Mouse (Mus musculus) liver, adult 2 months (tissue): Measurements from ENCODE around the gene Ccdc141. TPM values are rescaled to one million over a fixed set of nuclear protein-coding genes. Genes with fewer than 3 reads are reported as not detected.
A peak's percentile ranks its signal among the peaks of the same experiment; 100 is the strongest.

Source experiments
- DNase-seq: peaks from one replicate; pipeline ENCODE4 v3.0.0-alpha.2; 2011; ENCODE audit warnings: low read depth, low spot score; ENCODE audit errors: extremely low read depth
- H3K27ac ChIP-seq: fragments of 200-500 bp; replicated peaks from 2 replicates; pipeline ENCODE4 v1.5.1; 2012; ENCODE audit warnings: low read depth, mild to moderate bottlenecking, control low read depth, inconsistent platforms, low read length; ENCODE audit not compliant: insufficient read depth
- H3K27me3 ChIP-seq: fragments of 200-500 bp; 2 replicates; pipeline ENCODE4 v1.6.1; 2012; ENCODE audit warnings: mild to moderate bottlenecking, moderate library complexity, low read length, inconsistent platforms; ENCODE audit not compliant: control insufficient read depth, insufficient read depth
- H3K36me3 ChIP-seq: fragments of 200-500 bp; 2 replicates; pipeline ENCODE4 v1.6.1; 2012; ENCODE audit warnings: low read length, inconsistent platforms; ENCODE audit not compliant: control insufficient read depth, insufficient read depth
- H3K4me1 ChIP-seq: fragments of 200-500 bp; 2 replicates; pipeline ENCODE4 v1.6.1; 2011; ENCODE audit warnings: low read length; ENCODE audit not compliant: control insufficient read depth, insufficient read depth
- H3K4me3 ChIP-seq: fragments of 200-500 bp; 2 replicates; pipeline ENCODE4 v1.5.1; 2011; ENCODE audit warnings: low read depth, mild to moderate bottlenecking, control low read depth, low read length, moderate library complexity; ENCODE audit not compliant: insufficient read depth
- H3K79me2 ChIP-seq: fragments of 200-500 bp; 2 replicates; pipeline ENCODE4 v1.6.1; 2012; ENCODE audit warnings: inconsistent platforms, mild to moderate bottlenecking, low read length, moderate library complexity; ENCODE audit not compliant: control insufficient read depth, insufficient read depth
- H3K9ac ChIP-seq: fragments of 200-500 bp; 2 replicates; pipeline ENCODE4 v1.6.1; 2012; ENCODE audit warnings: low read depth, mild to moderate bottlenecking, control low read depth, inconsistent platforms, low read length
- CTCF ChIP-seq: fragments of 200-500 bp; IDR thresholded peaks from 2 replicates; pipeline ENCODE4 v1.5.1; 2011; ENCODE audit warnings: low read depth, low read length, control low read depth
- POLR2A ChIP-seq: fragments of 200-500 bp; IDR thresholded peaks from 2 replicates; pipeline ENCODE4 v1.6.1; 2011; ENCODE audit warnings: low read length, control low read depth; ENCODE audit not compliant: insufficient read depth; ENCODE audit errors: extremely low read depth
- WGBS: fragments of 180-500 bp; shearing (Covaris S2); methylation state at CpG from one replicate; pipeline ENCODE4 v1.1.7; 2018; 5-methylcytosine and 5-hydroxymethylcytosine counted together
- polyA plus RNA-seq: library from polyadenylated mRNA; depleted of rRNA; stranded (reverse); fragments of >200 nt; gene quantifications from 2 replicates; pipeline ENCODE4 v1.2.3, GENCODE M21; 2012
- total RNA-seq: library from RNA; depleted of rRNA; stranded (reverse); fragments of >200 nt; gene quantifications from 2 replicates; pipeline ENCODE4 v1.2.3, GENCODE M21; 2014

Gene Ccdc141
- total and polyA plus RNA-seq, 2 experiments, result 8.6 to 17.7 TPM

- no peaks in the 10 kb centered on the region for H3K27me3 ChIP-seq
- H3K4me1 ChIP-seq, result no peaks in the 10 kb centered on the region
- no peaks in the 10 kb centered on the region for H3K36me3 ChIP-seq
- no peak for TF ChIP-seq POLR2A
- TF ChIP-seq CTCF, result no peak
- 82% methylated on average over 6 of the region's 6 CpGs for WGBS
- H3K4me3 ChIP-seq, result no peak overlapping the region
- no peak overlapping the region for H3K27ac ChIP-seq
- no peaks in the 10 kb centered on the region for H3K79me2 ChIP-seq
- DNase-seq, result no peak
- H3K9ac ChIP-seq, result no peak overlapping the region
Measured at GRCm38 (mm10) chr2:77182996-77183380, 12.6 kb upstream of the Ccdc141 start.

- H3K27me3 ChIP-seq, result no peaks in the 10 kb centered on the region
- H3K4me3 ChIP-seq, result no peak overlapping the region
- WGBS, result 80% methylated on average over 4 of the region's 4 CpGs
- no peaks in the 10 kb centered on the region for H3K79me2 ChIP-seq
- H3K36me3 ChIP-seq, result no peaks in the 10 kb centered on the region
- DNase-seq, result no peak
- H3K9ac ChIP-seq, result no peak overlapping the region
- H3K27ac ChIP-seq, result no peak overlapping the region
- no peaks in the 10 kb centered on the region for H3K4me1 ChIP-seq
- TF ChIP-seq POLR2A, result no peak
- no peak for TF ChIP-seq CTCF
Measured at GRCm38 (mm10) chr2:77182271-77182995, 12.0 kb upstream of the Ccdc141 start.

GRCm38 (mm10) chr2:77177472-77177871 lies 7.0 kb upstream of the Ccdc141 start:
- no peaks in the 10 kb centered on the region for H3K36me3 ChIP-seq
- 91% methylated on average over 2 of the region's 2 CpGs for WGBS
- H3K79me2 ChIP-seq, result no peaks in the 10 kb centered on the region
- no peak overlapping the region for H3K4me3 ChIP-seq
- no peak for DNase-seq
- no peak overlapping the region for H3K9ac ChIP-seq
- H3K27me3 ChIP-seq, result no peaks in the 10 kb centered on the region
- no peak overlapping the region for H3K27ac ChIP-seq
- TF ChIP-seq CTCF, result no peak
- no peak for TF ChIP-seq POLR2A
- peaks cover 13% of the 10 kb centered on the region for H3K4me1 ChIP-seq

- Histone ChIP-seq H3K27ac (no peak overlapping the region), H3K4me1 (peaks cover 15% of the 10 kb centered on the region), H3K79me2 (no peaks in the 10 kb centered on the region), H3K36me3 (no peaks in the 10 kb centered on the region), H3K9ac (peak overlapping the region; percentile 51; the same call in 1 of the 2 replicates), H3K27me3 (no peaks in the 10 kb centered on the region), H3K4me3 (no peak overlapping the region)
- WGBS, result 23% methylated on average over 10 of the region's 10 CpGs
- peak; percentile 39 for DNase-seq
- TF ChIP-seq POLR2A, result no peak
- TF ChIP-seq CTCF, result no peak
Measured at GRCm38 (mm10) chr2:77176413-77176812, 6.0 kb upstream of the Ccdc141 start.

- DNase-seq, result no peak
- 82% methylated on average over 7 of the region's 7 CpGs for WGBS
- Histone ChIP-seq H3K27me3 (no peaks in the 10 kb centered on the region), H3K4me3 (no peak overlapping the region), H3K27ac (no peak overlapping the region), H3K9ac (no peak overlapping the region), H3K36me3 (no peaks in the 10 kb centered on the region), H3K4me1 (peaks cover 15% of the 10 kb centered on the region), H3K79me2 (no peaks in the 10 kb centered on the region)
- TF ChIP-seq POLR2A (no peak), CTCF (no peak)
Measured at GRCm38 (mm10) chr2:77175411-77175810, 5.0 kb upstream of the Ccdc141 start.

GRCm38 (mm10) chr2:77174313-77174712 lies 3.9 kb upstream of the Ccdc141 start:
- H3K27ac ChIP-seq, result no peak overlapping the region; the same call in 1 of the 2 replicates
- 0 out of 2 replicates have a peak, but pooled peaks cover under 1% of the 10 kb centered on the region for H3K79me2 ChIP-seq
- no peak overlapping the region for H3K9ac ChIP-seq
- peaks cover 16% of the 10 kb centered on the region for H3K4me1 ChIP-seq
- no peaks in the 10 kb centered on the region for H3K27me3 ChIP-seq
- 91% methylated on average over 2 of the region's 2 CpGs for WGBS
- peak; percentile 32 for DNase-seq
- no peak overlapping the region for H3K4me3 ChIP-seq
- no peaks in the 10 kb centered on the region for H3K36me3 ChIP-seq
- TF ChIP-seq POLR2A (no peak), CTCF (no peak)
